Mouse (Mus musculus): Measurements from ENCODE around the gene 1700025G04Rik.
"Not testable (repeated sequence)": the region's sequence is repeated elsewhere in the genome, so short reads cannot be mapped to it uniquely, and the experiment has no call there.

The 1700025G04Rik gene

DNA sequence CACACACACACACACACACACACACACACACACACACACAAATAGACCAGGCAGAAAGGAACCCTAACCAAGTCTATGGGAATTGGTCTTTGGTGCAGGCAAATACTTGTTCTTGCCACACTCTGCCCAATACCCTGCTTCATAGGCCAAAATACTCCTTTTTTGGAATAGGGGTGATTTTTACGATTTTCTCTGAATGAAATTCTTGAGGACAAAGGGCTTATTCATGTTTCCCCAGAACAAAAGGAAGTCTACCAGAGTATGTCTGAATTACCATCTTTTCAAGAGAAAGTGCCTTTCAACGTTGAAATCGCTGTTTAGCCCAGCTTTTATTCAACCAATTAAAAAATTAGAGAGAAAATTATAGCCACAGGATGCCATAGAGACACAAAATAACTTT, 237.9 kb downstream of the 1700025G04Rik start:
- no peak for DNase-seq (ENCODE audit: low spot score)

DNA sequence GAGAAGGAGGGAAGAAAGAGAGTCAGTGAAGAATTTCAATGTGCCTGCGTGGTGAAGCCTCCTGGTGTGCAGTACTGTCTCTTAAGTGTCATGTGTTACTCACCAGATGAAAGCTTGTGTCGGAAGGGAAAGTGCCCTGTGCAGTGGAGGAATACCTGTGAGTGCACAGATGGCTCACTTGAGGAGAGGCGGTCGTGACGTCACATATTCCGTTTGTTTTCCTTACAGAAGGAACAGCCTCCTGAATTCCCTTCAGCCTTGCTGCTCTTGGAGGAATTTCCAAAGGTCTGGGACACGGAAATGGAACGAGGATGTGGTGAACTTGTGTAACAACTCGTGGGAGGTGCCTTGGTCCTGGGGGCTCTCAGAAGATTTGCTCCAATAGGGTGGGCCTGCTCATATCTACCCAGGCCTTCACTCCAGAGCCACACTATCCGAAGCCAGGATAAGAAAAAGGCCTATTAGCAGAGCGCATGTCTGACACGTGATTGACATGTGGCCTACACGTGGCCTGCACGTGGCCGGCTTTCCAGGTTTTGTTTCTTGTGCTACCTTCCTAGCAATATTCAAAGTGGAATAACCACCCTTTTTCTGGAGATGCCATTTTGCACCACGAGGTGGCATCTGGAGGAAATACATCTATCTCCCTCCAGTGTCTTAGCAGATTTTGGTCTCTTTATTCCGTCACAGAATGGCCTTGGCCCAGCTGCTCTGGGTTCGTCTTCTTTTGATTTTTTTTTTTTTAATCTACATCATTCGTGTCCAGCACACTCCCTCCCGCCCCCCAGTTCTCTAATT, 238.7 kb downstream of the 1700025G04Rik start:
- DNase-seq (ENCODE audit: low spot score) = no peak

GRCm38 (mm10) chr1:151849993-151850608, 239.8 kb downstream of the 1700025G04Rik start:
- no peak for DNase-seq (ENCODE audit: low spot score)

- DNase-seq (ENCODE audit: low spot score) = no peak
Observed at GRCm38 (mm10) chr1:151848286-151848685, 241.6 kb downstream of the 1700025G04Rik start.

DNA sequence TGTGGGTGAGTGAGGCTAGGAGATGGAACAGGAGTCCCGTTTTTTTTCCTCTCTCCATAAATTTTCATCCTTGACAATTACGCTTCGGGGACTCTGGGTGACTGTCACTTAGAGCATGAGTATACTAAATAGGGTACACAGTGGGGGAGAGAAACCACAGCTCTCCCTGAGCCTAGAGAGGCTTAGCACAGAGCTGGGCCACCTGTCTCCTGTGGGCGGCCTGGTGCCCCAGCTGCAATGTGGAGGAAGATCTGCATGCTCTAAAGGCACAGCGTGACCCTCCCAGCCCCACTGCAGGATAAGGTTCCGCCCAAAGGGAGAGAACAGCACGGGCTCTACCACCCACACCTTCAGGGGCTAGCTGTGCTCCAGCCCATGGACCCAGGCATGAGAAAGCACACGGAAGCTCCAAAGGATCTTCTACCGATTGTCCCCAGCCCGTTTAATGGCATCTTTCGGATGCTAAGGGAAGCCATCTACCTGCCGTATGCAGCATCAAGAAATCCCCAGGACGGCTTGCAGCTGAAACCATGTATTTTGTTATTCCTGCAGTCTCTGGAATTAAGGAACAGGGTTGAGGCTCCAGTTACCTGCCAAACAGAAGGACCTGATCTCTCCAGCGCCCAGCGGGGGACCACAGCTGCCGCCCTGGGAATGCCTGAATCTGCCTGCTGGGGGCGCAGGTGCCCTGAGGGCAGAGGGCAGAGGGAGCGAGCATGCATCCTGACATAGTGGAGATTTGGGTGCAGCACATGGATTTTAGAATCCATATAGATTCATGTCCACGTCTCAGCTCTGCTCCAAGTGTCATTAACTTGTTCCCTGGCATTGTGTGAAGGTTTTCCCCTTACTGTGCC, 243.8 kb downstream of the 1700025G04Rik start:
- DNase-seq (ENCODE audit: low spot score) = no peak

DNA sequence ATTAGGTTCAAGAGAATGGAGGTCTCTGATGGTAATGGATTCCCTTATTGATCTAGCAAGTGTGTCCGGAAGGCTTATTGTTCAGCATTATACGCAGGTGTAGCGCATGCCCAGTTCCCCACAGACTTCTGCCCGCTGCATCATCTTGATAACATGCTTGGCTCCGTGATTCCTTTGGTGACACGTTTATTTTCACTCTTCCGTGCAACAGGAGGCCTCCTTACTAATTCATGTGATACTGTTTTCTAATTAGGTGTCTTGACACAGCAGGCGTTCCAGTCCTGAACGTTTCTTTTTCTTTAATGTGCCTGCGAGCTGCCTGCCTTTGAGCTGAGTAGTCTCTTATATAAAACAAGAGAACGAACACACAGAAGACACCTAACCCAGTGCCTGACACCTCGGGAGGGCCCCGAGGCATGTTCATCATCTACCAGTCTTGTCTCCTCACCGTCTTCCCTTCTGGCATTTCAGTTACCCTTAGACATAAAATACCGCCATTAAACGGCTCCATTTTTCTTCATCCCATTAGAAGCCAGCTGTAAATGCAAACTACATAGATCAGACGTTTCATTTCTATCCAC, 244.6 kb downstream of the 1700025G04Rik start:
- no peak for DNase-seq (ENCODE audit: low spot score)

DNA sequence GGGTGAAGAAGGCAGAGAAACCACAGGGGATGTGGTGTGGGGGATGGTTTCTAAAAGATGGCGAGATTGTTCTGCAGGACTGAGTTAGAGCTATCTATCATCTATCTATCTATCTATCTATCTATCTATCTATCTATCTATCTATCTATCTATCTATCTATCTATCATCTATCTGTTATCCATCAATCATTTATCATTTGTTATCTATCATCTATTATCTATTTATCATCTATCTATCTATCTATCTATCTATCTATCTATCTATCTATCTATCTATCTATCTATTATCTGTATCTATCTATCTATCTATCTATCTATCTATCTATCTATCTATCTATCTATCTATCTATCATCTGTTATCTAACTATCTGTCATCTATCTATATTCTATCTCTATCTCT, 249.6 kb downstream of the 1700025G04Rik start:
- DNase-seq (ENCODE audit: low spot score) = not testable (repeated sequence)

DNA sequence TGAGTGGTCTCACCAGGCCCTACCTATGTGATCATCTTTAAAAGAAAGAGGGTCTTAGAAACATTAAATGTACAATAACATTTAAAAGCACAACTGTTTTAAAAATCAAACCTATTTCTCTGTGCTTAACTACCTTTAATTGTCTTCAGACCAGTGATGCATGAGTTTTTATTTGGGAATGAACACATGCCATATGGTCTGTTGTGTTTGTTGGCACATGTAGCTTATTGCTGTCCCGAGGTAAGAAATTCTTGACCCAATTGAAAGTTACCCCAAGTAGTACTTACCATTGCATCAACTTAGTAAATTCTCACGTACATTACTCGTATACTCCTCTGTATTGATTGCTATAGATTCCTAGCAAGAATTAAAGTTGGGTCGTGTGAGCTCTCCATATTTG, 254.7 kb downstream of the 1700025G04Rik start:
- DNase-seq (ENCODE audit: low spot score) = no peak

- no peak for DNase-seq (ENCODE audit: low spot score)
Observed at GRCm38 (mm10) chr1:151831791-151832190, 258.1 kb downstream of the 1700025G04Rik start.

- no peak for DNase-seq (ENCODE audit: low spot score)
Observed at GRCm38 (mm10) chr1:151825065-151825464, 264.9 kb downstream of the 1700025G04Rik start.

GRCm38 (mm10) chr1:151820457-151820856, 269.5 kb downstream of the 1700025G04Rik start:
- no peak for DNase-seq (ENCODE audit: low spot score)

DNA sequence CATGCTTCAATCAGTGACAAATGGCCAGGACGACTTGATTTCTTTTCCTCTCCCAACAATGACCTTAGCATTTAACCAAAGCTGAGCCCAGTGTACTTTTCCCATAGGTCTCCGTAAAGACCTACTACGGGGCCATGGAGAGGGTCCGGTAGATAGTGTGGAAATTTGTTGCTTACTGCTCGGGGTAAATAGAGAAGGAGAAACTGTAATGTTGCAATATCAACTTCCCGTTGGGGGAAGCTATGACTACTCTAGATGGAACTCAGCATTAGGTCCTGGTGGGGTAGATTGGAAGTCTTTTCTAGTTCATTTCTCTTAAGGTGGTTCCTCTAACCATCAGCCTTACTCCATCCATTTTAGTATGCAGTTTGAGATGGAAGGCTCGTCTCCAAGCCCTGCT, 270.7 kb downstream of the 1700025G04Rik start:
- DNase-seq (ENCODE audit: low spot score) = no peak

DNA sequence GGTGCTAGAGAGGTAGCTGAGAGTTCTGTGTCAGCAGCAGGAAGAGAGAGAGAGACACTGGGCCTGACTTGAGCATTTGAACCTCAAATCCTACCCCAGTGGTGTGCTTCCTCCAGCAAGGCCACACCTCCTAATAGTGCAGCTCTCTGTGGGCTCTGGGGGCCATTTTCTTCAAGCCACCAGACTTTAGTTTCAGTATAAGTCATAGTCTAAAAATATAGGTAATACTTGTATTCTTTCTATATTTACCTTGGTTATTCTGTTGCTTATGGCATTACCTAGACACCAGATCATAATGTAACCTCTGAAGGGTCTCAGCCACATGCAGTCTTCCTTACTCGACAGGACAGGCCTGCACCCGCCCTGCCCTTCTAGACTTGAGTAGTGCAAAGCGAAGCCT, 273.9 kb downstream of the 1700025G04Rik start:
- no peak for DNase-seq (ENCODE audit: low spot score)

DNA sequence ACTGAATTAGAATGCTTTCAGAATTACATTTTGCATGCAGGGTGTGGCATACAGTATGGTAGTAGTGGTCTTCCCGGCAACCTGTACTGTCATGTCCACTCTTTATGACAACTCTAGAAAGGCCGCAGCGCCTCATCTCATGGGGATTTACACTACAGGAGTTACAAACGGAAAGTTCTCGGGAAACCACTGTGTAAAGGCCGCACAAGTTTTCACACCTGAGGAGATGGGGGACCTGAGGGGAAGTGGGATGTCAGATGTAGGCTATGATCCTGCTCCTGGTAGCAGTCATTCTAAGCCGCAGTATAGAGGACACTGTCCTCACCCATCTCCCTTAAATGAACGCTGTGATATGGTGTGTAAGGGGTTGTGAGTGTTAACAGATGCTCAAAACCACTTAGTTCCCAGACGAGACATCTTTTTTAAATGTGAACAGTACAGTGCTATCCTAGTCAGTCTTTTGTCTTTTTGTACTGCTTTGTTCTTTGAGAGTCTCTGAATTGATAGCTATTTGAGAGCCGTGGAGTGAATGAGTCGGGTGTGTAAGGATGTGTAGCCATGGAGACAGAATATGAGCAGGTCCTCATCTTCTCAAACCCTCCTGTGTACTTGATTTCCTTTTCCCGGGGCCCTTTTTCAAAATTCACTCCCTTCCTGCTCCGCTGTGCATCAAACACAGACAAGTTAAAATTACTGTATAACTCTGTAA, 277.8 kb downstream of the 1700025G04Rik start:
- DNase-seq (ENCODE audit: low spot score) = no peak

DNA sequence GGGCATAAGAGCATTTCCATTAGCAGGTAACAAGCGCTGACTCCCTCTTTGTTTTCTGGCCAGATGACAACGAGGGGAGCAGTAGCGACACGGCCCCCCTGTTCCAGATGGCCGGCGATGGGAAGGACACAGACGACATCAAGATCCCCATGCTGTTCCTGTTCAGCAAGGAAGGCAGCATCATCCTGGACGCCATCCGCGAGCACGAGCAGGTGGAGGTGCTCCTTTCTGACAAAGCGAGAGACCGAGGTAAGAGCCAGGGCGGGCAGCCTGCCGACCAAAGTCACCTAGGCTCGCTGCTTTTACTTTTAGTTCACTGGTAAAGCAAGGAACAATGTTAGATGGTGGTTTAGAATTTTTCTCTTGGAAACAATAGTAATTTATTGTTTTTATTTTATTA, 278.5 kb downstream of the 1700025G04Rik start:
- no peak for DNase-seq (ENCODE audit: low spot score)

DNA sequence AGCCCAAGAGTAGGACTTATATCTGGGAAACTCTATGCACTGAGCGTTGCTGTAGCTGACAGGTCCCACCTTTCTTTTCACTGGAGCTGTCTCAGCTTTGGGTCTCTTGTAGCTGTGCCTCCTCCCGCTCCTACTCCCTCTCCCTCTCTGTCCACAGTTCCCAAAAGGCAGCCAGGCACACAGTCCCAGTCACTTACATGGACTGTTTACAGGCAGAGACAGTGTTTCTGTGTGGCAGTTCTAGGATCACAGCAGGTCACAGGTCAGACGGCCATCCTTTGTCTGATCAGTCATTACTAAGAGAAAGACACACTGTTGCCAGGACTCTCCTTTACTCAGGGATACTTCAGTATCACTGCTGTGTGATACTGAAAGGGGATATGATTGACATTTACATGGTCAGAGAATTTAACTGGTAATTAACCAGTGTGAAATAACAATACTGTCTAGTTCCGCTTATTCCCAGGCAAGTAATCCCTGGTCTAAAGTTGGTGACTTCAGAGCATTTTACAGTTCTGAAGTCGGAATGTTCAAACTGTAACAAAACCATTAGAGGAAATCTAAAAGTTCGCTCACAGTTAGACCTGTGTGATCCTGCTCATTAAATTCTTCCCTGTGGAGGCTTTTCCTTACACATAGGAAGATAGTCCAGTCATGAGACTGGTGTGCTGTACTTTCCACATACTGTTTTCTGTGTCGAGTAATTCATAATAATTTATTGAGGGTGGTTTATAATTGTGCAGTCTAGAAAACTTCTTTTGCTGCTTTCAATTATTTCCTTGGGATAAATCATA, 279.1 kb downstream of the 1700025G04Rik start:
- no peak for DNase-seq (ENCODE audit: low spot score)

DNA sequence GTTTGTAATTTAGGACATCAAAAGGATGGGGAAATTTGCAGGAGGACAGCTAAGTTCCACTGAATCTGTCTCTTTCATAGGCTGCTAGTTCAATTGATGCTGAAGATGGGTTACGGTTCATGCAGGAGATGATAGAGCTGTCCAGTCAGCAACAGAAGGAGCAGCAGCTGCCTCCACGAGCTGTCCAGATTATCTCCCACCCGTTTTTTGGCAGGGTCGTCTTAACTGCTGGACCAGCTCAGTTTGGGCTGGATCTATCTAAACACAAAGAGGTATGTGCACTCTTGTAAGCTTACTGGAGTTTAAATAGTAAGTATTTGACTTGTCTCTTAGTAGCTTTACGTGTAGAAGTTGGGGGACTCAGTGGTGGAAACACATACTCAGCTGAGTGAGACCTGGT, 282.6 kb downstream of the 1700025G04Rik start:
- DNase-seq (ENCODE audit: low spot score) = no peak

GRCm38 (mm10) chr1:151802795-151803194, 287.1 kb downstream of the 1700025G04Rik start:
- not testable (repeated sequence) for DNase-seq (ENCODE audit: low spot score)

Measured in urinary bladder, postnatal 10 days (tissue).